Mouse (Mus musculus): ENCODE measurements around the gene Fry.
A peak's percentile ranks its signal among the peaks of the same experiment; 100 is the strongest.
"Not testable (repeated sequence)": the region's sequence is repeated elsewhere in the genome, so short reads cannot be mapped to it uniquely, and the experiment has no call there.

Fry gene

DNA sequence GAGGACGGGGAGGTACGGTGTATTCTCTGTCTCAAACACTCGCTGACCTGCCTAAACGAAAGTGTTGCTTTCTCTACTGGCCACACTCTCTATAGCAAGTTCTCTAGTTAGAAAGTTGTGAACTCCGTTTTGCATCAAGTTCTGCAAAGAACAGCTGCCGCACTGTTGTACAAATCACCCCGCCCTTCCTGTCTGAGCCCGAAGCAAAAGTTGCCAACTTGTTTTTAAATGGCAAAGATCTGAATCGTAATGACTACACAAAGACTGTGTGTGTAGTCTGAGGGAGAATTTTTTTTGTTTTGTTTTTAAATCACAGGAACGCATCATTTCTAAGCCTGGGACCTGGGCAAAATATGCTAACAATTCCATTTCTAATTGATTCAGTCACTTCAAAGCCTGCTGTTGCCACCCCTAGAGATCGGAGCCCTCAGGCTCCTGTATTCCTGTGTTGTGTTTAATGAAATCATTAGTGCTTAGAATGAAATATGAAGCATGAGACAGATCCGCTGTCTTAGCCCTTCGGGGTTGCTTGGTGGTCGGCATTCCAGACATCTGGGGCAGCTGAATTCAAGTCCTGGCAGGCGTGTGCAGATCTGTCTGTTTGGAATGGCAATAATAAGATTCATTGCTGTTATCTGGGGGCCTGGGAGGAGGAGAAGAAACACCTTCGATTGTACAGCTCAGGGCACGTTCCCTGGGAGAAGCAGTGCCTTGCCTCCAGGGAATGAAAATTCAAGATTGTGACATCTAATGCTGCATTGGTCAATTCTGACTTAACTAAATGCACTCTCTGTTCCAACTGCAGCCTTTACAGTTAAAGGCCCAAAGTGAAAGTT, 339.7 kb downstream of the Fry start:
- DNase-seq (ENCODE audit: low spot score), result no peak

DNA sequence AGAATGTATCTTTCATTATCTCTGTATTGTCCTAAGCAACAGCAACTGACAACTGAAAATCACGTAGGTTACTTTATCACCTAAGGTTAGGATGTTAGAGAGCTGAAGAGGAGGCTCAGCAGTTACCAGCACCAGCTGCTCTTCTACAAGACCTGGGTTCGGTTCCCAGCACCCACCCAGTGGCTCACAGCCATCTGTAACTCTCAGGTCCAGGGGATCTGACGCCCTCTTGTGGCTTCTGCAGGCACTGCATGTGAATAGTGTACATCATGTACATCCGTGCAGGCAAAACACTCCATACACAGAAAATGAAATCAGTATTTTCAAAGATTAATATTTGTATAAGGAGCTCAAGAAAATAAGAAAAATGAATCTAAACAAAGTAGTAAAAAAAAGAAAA, 341.4 kb downstream of the Fry start:
- no peak for DNase-seq (ENCODE audit: low spot score)

DNA sequence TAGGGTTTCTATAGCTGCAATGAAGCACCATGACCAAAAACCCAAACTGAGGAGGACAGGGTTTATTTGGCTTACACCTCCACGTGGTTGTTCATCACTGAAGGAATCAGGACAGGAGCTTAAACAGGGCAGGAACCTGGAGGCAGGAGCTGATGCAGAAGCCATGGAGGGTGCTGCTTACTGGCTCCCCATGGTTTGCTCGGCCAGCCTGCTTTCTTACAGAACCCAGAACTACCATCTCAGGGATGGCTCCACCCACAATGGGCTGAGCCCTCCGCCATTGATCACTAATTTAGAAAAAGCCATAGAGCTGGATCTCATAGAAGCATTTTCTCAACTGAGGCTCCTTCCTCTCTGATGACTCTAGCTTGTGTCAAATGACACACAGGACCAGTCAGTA, 346.3 kb downstream of the Fry start:
- DNase-seq (ENCODE audit: low spot score), result no peak

DNA sequence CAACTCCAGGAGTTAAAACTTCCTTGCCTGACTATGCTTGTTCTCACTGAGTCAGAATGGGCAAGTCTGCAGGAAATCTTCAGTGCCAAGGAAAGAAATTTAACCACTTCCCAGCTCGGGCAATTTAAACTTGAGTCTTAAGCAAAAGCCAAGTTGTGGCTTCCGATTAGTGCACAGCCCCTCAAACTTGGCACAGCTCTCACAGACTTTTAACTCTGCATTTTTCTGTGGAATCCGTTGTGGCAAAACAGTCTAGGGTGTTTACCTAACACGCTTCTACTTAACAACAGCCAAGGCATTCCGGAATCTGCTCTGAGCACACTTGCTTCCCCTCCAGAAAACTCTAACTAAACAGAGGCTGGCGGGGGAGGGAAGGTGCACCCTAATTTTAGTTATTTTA, 346.8 kb downstream of the Fry start:
- DNase-seq (ENCODE audit: low spot score), result no peak

DNA sequence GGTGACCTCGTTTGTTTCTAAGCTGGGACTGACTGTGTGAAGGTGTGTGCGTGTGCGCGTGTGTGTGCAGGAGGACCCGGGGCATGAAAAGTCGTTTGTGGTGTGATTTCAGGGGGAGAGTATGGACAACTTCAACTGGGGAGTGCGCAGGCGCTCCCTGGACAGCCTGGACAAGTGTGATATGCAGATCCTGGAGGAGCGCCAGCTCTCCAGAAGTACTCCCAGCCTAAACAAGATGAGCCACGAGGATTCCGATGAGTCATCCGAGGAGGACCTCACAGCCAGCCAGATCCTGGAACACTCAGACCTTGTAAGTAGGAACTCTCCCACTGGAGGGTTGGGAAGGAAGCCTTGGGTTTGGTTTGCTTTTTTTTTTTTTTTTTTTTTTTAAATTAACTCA, 347.7 kb downstream of the Fry start:
- DNase-seq (ENCODE audit: low spot score), result peak; percentile 98

DNA sequence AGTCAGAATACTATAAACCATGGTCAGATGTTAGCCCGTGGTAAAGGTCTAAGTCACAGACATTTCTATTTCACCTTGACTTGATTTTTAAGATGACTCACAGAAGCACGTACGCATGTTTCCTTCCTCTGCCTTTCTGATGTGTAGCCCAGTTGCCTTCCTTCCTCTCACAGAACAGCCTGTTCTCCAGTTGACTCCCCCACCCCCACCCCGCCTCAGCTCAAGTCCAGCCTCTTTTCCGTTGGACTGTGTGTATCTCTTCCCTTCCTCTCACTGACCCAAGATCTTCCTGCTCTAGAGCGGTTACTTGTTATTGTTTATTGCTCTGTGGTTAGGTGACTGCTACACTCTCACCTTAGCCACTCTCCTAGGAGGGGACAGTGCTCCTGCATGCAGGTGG, 350.0 kb downstream of the Fry start:
- no peak for DNase-seq (ENCODE audit: low spot score)

DNA sequence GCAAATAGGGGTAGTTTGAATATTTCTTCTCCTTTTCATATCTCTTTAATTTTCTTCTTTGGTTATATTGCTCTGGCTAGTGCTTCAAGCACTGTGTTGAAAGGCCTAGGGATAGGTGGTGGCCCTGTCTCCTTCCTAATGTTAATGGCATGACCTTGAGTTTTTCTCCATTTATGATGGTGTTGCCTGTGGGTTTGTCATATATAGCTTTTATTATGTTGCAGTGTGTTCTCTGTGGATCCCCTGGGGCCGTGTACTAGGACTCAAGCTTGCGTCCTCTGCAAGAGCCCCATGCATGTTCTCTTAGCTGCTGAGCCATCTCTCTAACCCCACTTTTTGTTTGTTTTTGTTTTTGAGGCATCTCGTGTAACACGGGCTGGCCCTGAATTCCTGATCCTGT, 358.9 kb downstream of the Fry start:
- no peak for DNase-seq (ENCODE audit: low spot score)

DNA sequence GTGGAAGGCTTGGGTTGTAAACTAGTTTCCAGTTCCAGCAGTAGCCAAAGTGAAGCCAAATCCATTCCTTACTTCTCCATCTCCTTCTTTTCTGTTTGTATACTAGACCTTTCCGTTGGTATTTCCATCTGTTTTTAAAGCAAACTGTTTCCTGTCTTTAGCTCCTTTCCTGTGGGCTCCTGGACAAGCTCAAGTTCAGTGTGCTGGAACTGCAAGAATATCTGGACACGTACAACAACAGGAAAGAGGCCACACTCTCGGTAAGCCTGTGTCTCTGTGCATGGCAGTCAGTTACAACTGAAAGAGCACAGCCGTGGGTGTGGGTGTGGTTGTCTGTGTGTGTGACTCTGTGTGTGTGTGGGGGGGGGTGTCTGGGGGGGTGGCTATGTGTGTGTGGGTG, 360.2 kb downstream of the Fry start:
- no peak for DNase-seq (ENCODE audit: low spot score)

DNA sequence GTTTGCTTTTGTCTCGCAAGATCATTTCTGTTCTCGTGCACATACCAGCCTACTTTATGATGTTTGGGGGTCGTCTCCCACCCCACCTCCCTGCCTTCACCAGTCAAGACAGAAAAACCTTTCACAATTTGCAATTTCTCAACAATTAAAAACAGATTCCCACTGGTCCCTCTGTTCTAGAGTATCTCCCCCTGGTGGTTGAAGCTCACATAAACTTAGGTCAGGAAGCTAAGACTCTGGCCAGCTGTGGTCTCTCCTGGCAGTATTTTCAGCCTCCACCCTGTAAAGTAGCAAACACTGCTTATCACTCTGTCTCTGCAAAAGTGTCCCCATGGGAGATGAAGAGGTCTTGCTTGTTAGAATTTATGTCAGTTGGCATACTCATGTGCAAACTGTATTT, 366.8 kb downstream of the Fry start:
- DNase-seq (ENCODE audit: low spot score), result peak; percentile 55

DNA sequence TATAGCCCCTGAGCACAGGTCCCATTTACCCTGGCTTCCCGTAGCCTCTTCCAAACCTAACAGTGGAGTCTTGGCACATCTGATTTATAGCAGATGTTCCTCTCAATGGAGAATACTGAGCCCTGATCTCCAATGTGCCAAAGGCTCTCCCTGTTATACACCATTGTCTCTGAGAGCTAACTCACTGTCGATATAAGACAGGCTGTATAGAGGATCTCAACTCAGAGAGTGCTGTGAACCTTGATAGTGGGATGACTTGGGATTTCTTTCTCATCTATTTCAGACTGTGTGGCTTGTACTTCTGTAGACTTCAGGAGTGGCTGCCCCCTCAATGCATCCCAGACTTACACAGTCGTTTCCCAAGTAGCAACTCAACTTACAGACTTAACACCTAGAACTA, 371.8 kb downstream of the Fry start:
- DNase-seq (ENCODE audit: low spot score), result no peak

DNA sequence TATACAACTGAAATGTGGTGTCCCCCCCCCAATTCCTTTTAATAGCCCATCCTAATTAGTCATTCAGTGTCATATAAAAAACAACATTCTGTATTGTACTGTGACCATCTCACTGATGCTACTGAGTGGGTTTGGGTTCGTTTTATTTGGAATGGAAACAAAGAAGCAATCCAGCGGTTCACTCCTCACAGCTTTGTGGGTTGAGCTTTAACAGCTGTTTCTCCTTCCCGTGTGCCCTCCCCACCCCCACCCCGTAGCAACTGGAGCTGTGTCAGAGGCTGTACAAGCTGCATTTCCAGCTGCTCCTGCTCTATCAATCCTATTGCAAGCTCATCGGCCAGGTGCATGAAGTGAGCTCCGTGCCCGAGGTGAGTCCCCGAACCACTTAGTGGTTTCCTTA, 372.4 kb downstream of the Fry start:
- no peak for DNase-seq (ENCODE audit: low spot score)

DNA sequence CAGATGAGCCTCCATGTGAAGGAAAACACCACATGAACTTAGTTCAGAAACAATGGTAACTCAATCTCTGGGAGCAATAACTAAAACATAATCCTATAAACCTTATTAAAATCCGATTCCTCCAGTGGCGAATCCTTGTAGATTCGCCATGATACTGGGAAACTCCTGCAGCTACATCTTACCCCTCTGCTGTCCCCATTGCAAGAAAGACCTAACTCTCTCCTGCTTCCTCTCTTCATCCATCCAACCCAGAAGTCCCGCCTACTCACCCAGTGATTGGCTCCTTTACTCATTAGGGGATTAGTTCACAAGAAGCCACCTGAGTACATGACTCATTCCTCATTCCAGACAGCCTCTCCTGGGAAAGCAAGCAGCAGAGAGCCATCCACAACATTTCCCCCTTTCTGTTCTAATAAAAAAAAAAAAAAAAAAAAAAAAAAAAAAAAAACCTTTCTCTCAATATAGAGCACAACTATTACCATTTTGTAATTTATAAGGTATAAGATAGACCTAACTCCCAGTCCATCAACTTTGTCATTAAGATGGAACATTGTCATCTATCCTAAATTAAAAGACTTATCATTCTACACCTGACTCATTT, 373.2 kb downstream of the Fry start:
- not testable (repeated sequence) for DNase-seq (ENCODE audit: low spot score)

DNA sequence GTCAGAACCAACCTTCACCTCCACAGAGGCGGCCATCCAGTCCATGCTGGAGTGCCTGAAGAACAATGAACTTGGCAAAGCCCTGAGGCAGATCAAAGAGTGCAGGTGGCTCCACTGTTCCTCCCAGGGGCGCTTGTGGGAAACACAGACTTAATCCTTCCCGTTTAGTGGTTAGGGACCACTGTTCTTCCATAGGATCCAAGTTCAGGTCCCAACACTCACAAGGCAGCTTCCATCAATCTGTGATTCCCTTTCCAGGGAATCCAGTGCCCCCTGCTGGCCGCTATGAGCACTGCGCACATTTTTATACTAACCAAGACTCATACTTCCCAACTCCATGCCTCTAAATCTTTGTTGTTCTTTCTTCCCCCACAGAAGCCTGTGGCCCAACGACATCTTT, 377.3 kb downstream of the Fry start:
- DNase-seq (ENCODE audit: low spot score), result no peak

DNA sequence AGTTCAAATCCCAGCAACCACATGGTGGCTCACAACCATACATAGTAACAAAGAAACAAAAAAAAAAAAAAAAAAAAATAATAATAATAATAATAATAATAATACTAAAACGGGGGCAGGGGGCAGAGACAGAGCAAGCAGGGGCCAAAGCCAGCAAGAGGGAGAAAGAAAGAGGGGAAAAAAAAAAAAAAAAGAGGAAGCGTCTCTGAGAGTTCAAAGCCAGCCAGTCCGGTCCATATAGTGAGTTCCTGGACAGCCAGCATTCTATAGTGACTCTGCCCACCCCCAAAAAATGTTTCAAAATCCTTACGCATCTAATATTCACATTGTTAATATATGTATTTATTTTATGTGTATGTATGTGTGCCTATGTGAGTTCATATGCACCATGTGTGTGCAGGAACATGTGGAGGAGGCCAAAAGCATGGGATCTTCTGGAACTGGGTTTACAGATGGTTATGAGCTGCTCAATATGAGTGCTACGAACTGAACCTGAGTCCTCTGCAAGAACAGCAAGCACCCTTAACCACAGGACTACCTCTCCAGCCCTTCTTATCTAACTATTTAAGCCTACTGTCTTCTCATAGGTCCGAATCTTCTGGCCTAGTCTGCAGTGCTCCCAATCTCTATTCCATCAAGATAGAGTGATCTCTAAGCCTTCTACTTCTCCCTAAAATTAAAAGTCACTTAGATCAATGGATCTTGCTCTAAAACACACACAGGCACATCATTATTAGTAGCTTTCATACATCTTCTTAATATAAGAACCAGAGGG, 392.2 kb downstream of the Fry start:
- no peak for DNase-seq (ENCODE audit: low spot score)

DNA sequence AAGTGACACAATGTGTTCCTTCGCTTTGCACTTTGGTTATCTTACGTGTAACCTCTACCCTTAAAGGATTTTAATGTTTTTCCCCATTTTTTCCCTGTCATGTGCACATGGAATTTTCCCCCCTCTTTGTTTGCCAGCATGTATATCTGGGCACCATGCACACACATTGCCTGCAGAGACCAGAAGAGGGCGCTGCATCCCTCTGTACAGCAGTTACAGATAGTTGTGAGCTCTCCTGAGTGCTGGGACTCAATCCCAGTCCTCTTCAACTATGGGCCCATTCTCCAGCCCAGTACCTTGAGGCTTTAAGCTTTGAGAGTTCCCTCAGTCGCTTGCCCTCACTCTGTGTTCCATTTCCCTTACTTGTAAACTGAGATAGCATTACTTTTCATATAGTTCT, 394.8 kb downstream of the Fry start:
- DNase-seq (ENCODE audit: low spot score), result no peak

DNA sequence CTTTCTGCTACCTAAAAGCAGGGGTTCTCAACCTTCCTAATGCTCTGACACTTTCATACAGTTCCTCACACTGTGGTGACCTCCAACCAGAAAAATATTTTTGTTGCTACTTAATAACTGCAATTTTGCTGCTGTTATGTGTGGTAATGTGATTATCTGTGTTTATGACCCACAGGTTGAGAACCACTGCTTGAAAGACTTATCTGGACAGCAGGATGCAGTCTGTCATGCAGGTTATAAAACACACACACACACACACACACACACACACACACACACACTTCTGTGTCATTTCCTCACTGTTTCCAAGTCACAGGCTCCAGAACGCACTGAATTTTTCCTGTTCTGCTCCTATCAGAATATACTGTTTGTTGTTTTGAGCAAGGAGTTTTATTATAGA, 395.6 kb downstream of the Fry start:
- no peak for DNase-seq (ENCODE audit: low spot score)

DNA sequence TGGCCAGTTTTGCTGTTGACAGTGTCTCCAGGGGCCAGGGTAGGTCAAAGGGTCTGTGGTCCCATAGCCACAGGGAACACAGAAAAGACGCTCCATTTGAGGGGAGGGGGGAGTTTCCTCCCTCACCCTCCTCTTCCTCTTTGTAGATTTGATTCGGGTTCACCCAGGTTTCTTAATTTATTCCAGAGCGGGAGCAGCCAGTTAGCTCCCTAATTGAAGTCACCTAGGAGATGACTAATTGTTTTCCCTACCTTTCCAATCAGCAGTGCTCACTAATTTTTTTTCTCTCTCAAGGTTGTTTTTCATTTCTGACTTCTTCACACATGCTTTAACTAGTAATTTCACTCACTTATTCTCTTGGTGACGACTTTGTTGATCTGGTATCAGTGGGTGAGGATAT, 399.6 kb downstream of the Fry start, which contains the start of gene Zar1l:
TSS of gene Zar1l (minus strand) at position 101 of the 400 bp plus-strand sequence.
- DNase-seq (ENCODE audit: low spot score), result no peak

DNA sequence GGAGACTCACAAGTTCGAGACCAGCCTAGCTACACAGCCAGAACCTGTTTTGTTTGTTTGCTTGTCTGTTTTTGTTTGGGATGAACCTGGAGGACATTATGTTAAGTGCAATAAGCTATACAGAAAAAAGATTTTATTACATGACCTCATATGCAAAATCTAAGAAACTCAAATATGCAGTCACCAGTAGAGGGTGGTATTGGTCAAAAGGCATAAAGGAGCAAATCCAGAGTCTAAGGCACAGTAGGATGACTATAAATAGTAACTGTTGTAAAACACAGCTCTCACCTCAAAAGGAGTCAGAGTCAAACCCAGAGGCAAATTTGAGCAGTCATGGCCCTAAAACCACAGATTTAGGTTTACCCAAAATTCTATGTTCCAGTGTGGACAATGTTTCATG, 401.1 kb downstream of the Fry start:
- peak; percentile 55 for DNase-seq (ENCODE audit: low spot score)

DNA sequence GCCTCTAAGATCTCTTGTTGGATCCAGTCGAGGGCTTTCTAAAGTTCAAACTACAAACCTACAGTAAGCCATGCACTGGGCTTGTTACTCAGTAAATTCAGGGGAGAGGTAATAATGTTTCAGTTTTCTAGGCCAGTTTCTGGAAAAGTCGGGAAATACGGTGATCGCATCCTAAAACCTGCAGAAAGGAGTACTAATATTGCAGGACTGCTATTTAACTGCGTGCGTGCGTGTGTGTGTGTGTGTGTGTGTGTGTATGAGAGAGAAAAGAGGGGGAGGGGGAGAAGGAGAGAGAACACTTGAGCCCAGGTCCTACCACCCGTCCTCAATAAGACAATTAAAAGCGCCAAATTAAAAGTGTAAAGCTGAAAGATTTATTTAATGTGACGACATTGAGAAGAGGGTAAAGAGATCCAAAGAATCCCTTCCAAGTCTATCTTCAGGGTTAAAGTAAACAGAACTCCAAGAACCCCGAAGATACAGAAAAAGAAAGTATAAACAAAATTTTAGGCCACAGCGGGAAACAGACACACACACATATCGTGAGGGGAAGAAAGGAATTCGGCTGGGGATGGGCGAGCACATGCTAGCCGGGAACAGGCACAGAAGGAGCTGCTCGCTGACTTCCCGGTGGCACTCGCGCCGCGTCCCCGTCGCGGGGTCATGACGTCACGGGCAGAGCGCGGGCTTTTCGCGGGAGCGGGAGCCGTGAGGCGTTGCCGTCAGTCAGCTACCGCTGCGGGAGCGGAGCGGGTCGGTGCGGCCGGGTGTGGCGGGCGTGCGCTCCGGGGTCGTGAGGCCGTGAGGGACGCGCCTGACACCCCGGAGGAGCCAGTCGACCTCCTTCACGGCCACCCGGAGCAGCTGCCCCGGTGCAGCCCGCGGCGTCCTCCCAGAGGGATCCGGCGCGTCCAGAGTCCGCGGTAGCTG, 403.8 kb downstream of the Fry start, which contains the start of gene Brca2:
TSS of gene Brca2 (plus strand) at position 694 of the 930 bp plus-strand sequence.
- peak; percentile 96 for DNase-seq (ENCODE audit: low spot score)

DNA sequence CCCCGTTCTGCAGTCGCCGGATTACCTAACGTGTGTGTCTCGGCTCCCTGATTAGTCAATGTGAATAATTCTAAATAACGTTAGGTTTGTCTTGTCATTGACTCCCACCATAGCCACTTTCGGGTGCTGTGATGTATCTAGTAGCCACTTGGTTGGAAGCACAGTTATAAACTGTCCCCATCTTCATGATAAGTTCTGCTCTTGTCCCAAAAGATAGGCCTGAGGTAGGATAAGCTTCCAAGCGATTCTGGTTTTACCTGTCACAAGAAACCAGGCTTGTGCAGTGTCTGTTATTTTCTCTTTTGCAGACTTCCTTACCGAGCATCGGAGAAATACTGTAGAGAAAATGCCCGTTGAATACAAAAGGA, 404.4 kb downstream of the Fry start:
- no peak for DNase-seq (ENCODE audit: low spot score)

DNA sequence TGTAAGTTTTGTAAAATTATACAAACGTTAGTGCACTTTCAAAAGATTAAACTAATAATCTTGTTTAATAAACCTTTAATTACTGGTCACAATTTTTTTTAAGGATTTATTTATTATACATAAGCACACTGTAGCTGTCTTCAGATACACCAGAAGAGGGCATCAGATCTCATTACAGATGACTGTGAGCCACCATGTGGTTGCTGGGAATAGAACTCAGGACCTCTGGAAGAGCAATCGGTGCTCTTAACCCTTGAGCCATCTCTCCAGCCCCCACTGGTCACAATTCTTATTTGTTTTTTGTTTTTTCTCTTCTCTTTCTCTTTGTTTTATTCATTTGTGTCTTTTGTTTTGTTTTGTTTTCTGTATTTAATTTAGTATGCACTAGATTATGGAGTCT, 406.8 kb downstream of the Fry start:
- DNase-seq (ENCODE audit: low spot score), result no peak

DNA sequence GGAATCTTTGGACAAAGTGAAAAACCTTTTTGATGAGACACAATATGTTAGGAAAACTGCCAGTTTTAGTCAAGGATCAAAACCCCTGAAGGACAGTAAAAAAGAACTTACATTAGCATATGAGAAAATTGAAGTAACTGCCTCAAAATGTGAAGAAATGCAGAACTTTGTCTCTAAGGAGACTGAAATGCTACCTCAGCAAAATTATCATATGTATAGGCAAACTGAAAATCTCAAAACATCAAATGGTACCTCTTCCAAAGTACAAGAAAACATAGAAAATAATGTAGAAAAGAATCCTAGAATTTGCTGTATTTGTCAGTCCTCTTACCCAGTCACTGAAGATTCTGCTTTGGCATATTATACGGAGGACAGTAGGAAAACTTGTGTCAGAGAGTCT, 422.9 kb downstream of the Fry start:
- no peak for DNase-seq (ENCODE audit: low spot score)

All from MN1 (cell line).